Mouse (Mus musculus) MEL (cell line): Measurements from ENCODE around the gene Sds. TPM values are rescaled to one million over a fixed set of nuclear protein-coding genes. Genes with fewer than 3 reads are reported as not detected.

Experiments used
- DNase-seq: peaks from one replicate; pipeline ENCODE4 v3.0.0; 2011; ENCODE audit warnings: low read depth, low spot score
- H3K27ac ChIP-seq: 2 replicates; pipeline ENCODE4 v1.5.1; 2012; ENCODE audit warnings: low read depth, mild to moderate bottlenecking, control low read depth, low read length, moderate library complexity; ENCODE audit not compliant: control insufficient read depth
- H3K27me3 ChIP-seq, 2 experiments: fragments of 150-350 bp in 1 of 2; sonication (generic) in 1 of 2; 2 replicates each; pipeline ENCODE4 v1.6.1; 2012; ENCODE audit warnings: low read length in 2 of 2, mild to moderate bottlenecking in 2 of 2, improper control_type of control experiment in 1 of 2, moderate library complexity in 1 of 2; ENCODE audit not compliant: insufficient read depth in 2 of 2, control insufficient read depth in 1 of 2
- H3K36me3 ChIP-seq, 2 experiments: 2 replicates each; pipeline ENCODE4 v1.6.1; 2012 to 2014; ENCODE audit warnings: low read length in 2 of 2, improper control_type of control experiment in 1 of 2, inconsistent platforms in 1 of 2, mild to moderate bottlenecking in 1 of 2; ENCODE audit not compliant: insufficient read depth in 2 of 2, control insufficient read depth in 1 of 2
- H3K4me1 ChIP-seq, 2 experiments: fragments of 150-350 bp in 1 of 2; sonication (generic) in 1 of 2; 2 replicates each; pipeline ENCODE4 v1.6.1; 2012; ENCODE audit warnings: low read length in 2 of 2, improper control_type of control experiment in 1 of 2, mild to moderate bottlenecking in 1 of 2; ENCODE audit not compliant: insufficient read depth in 2 of 2, control insufficient read depth in 1 of 2
- H3K4me3 ChIP-seq, 2 experiments: fragments of 150-350 bp in 1 of 2; sonication (generic) in 1 of 2; 2 replicates each; pipeline ENCODE4 v1.5.1; 2012; ENCODE audit warnings: low read depth in 2 of 2, low read length in 2 of 2, mild to moderate bottlenecking in 2 of 2, moderate library complexity in 2 of 2, control low read depth in 1 of 2, improper control_type of control experiment in 1 of 2; ENCODE audit not compliant: control insufficient read depth in 1 of 2, insufficient read depth in 1 of 2
- H3K79me2 ChIP-seq: 2 replicates; pipeline ENCODE4 v1.6.1; 2012; ENCODE audit warnings: mild to moderate bottlenecking, low read length, moderate library complexity; ENCODE audit not compliant: control insufficient read depth, poor library complexity, insufficient read depth
- H3K9ac ChIP-seq: 2 replicates; pipeline ENCODE4 v1.6.1; 2012; ENCODE audit warnings: low read depth, mild to moderate bottlenecking, control low read depth, low read length, moderate library complexity; ENCODE audit not compliant: control insufficient read depth, poor library complexity, severe bottlenecking
- H3K9me3 ChIP-seq: fragments of 150-350 bp; sonication (generic); replicated peaks from 2 replicates; pipeline ENCODE4 v1.6.1; 2012; ENCODE audit warnings: mild to moderate bottlenecking, low read length, improper control_type of control experiment, moderate library complexity; ENCODE audit not compliant: insufficient read depth
- BHLHE40 ChIP-seq: IDR thresholded peaks from 2 replicates; pipeline ENCODE4 v1.6.1; 2012; ENCODE audit warnings: low read depth, mild to moderate bottlenecking, inconsistent platforms, low read length, improper control_type of control experiment, borderline replicate concordance
- ELF1 ChIP-seq: IDR thresholded peaks from 2 replicates; pipeline ENCODE4 v1.6.1; 2014; ENCODE audit warnings: low read depth, mild to moderate bottlenecking, inconsistent platforms, low read length, improper control_type of control experiment, moderate library complexity
- EP300 ChIP-seq, 2 experiments: IDR thresholded peaks; 2 replicates each; pipeline ENCODE4 v1.6.1; 2011; ENCODE audit warnings: improper control_type of control experiment in 2 of 2, low read length in 2 of 2, low read depth in 1 of 2, mild to moderate bottlenecking in 1 of 2
- JUND ChIP-seq: IDR thresholded peaks from 2 replicates; pipeline ENCODE4 v1.6.1; 2011; ENCODE audit warnings: low read depth, mild to moderate bottlenecking, improper control_type of control experiment, low read length
- KAT2A ChIP-seq: conservative IDR thresholded peaks from 2 replicates; pipeline ENCODE4 v1.6.1; 2012; ENCODE audit warnings: low read depth, low read length, improper control_type of control experiment, inconsistent platforms
- MAFK ChIP-seq: IDR thresholded peaks from 2 replicates; pipeline ENCODE4 v1.6.1; 2011; ENCODE audit warnings: low read depth, mild to moderate bottlenecking, low read length, improper control_type of control experiment, borderline replicate concordance
- MEF2A ChIP-seq: IDR thresholded peaks from 2 replicates; pipeline ENCODE4 v1.6.1; 2014; ENCODE audit warnings: low read depth, mild to moderate bottlenecking, inconsistent platforms, low read length, improper control_type of control experiment; ENCODE audit not compliant: poor library complexity, insufficient replicate concordance, severe bottlenecking; ENCODE audit errors: extremely low read depth
- POLR2AphosphoS2 ChIP-seq: IDR thresholded peaks from 2 replicates; pipeline ENCODE4 v1.6.1; 2011; ENCODE audit warnings: low read length, improper control_type of control experiment
- POLR2AphosphoS5 ChIP-seq: IDR thresholded peaks from 2 replicates; pipeline ENCODE4 v1.6.1; 2012; ENCODE audit warnings: low read depth, borderline replicate concordance, mild to moderate bottlenecking, inconsistent platforms, low read length, moderate library complexity, mixed read lengths
- RCOR1 ChIP-seq: IDR thresholded peaks from 2 replicates; pipeline ENCODE4 v1.6.1; 2012; ENCODE audit warnings: low read depth, mild to moderate bottlenecking, inconsistent platforms, low read length, improper control_type of control experiment
- TBP ChIP-seq: IDR thresholded peaks from 2 replicates; pipeline ENCODE4 v1.8.0; 2011; ENCODE audit warnings: low read depth, low read length, improper control_type of control experiment
- TCF12 ChIP-seq: IDR thresholded peaks from 2 replicates; pipeline ENCODE4 v1.6.1; 2014; ENCODE audit warnings: low read depth, mild to moderate bottlenecking, inconsistent platforms, low read length, improper control_type of control experiment, moderate library complexity
- USF2 ChIP-seq, 2 experiments: IDR thresholded peaks; 2 replicates each; pipeline ENCODE4 v1.6.1; 2011 to 2012; ENCODE audit warnings: improper control_type of control experiment in 2 of 2, low read length in 2 of 2, borderline replicate concordance in 1 of 2, inconsistent platforms in 1 of 2, low read depth in 1 of 2, mild to moderate bottlenecking in 1 of 2; ENCODE audit not compliant: insufficient read depth in 1 of 2
- ZNF384 ChIP-seq: IDR thresholded peaks from 2 replicates; pipeline ENCODE4 v1.6.1; 2012; ENCODE audit warnings: low read depth, mild to moderate bottlenecking, inconsistent platforms, low read length, improper control_type of control experiment
- polyA plus RNA-seq, 2 experiments: library from polyadenylated mRNA; stranded (reverse) in 1 of 2; unstranded in 1 of 2; fragments of >175 nt in 1 of 2; fragments of >200 nt in 1 of 2; gene quantifications; 2 replicates each; pipeline versions ENCODE4 v1.2.1 to v1.2.4; 2012; ENCODE audit warnings: low replicate concordance in 2 of 2, low read depth in 1 of 2; ENCODE audit not compliant: insufficient read length in 2 of 2, insufficient read depth in 1 of 2, missing spikeins in 1 of 2
- total RNA-seq: library from RNA; depleted of rRNA; stranded (reverse); fragments of 300-350 nt; gene quantifications from 2 replicates; pipeline ENCODE4 v1.2.3, GENCODE M21; 2012

Sds gene
- total and polyA plus RNA-seq, 3 experiments, result 0.17 TPM; not detected in 2

DNA sequence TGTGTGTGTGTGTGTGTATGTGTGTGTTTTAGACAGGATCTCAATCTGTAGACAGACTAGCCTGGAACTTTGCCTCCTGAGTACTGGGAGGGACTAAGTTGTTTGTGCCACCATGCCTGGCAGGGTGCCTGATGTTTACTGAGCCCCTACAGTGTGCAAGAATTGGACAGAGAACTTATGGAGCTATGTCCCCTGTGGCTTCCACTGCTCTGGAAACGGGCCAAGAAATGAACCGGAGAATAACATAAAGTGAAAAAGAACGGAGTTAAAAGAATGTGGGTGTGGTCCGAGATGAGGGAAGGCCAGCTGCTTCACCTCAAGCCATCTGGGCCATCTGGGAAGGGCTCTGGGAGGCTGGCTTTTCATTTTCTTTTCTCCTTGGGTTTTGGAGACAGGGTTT, 38.4 kb downstream of the Sds start:
- TF ChIP-seq ELF1, result no peak
- TF ChIP-seq POLR2AphosphoS5, result no peak
- no peak for TF ChIP-seq POLR2AphosphoS2
- TF ChIP-seq ZNF384, result no peak
- TF ChIP-seq MEF2A, result no peak
- TF ChIP-seq JUND, result no peak
- TF ChIP-seq TCF12, result no peak
- TF ChIP-seq BHLHE40, result no peak
- Histone ChIP-seq H3K36me3 (peaks cover 0 to 3% of the 10 kb centered on the region in 2 experiments; a peak in 1 of 4 replicates), H3K27me3 (no peaks in the 10 kb centered on the region), H3K79me2 (no peaks in the 10 kb centered on the region; the same call in 1 of the 2 replicates), H3K27ac (no peak overlapping the region), H3K9ac (no peak overlapping the region), H3K9me3 (no peaks in the 10 kb centered on the region), H3K4me1 (peaks cover 0 to 6% of the 10 kb centered on the region in 2 experiments; a peak in 1 of 4 replicates), H3K4me3 (no peak overlapping the region)
- no peak for DNase-seq

DNA sequence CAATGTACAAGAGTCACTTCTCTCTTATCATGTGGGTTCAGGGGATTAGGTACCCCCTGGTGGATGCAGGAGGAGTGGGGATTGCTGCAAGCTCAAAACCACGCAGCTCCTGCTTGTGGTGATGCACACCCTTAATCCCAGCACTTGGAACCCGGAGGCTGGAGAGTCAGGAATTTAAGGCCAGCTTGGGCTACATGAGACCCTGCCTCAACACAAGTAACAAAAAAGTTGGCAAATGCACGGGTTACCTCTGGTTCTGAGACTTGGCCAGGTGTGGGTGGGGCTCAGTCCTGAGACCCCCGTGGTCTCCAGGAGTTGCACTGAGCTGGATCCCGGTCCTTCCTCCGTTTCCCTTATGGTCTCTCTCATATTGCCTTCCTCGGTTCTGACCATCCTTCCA, 39.1 kb downstream of the Sds start:
- Histone ChIP-seq H3K27me3 (no peaks in the 10 kb centered on the region), H3K4me1 (peaks cover 0 to 6% of the 10 kb centered on the region in 2 experiments; a peak in 1 of 4 replicates), H3K9me3 (no peaks in the 10 kb centered on the region), H3K36me3 (peaks cover 0 to 3% of the 10 kb centered on the region in 2 experiments; a peak in 1 of 4 replicates), H3K9ac (no peak overlapping the region), H3K79me2 (no peaks in the 10 kb centered on the region; the same call in 1 of the 2 replicates), H3K27ac (no peak overlapping the region), H3K4me3 (no peak overlapping the region)
- no peak for DNase-seq
- no peak for TF ChIP-seq JUND
- no peak for TF ChIP-seq TBP
- no peak for TF ChIP-seq RCOR1
- no peak for TF ChIP-seq KAT2A
- no peak for TF ChIP-seq MAFK
- no peak for TF ChIP-seq USF2 (IDR thresholded peaks at IDR 0.05; ENCODE audit: borderline replicate concordance in 1 of 2, insufficient read depth in 1 of 2, low read depth in 1 of 2, low read length in 2 of 2)
- TF ChIP-seq EP300 (IDR thresholded peaks at IDR 0.05; ENCODE audit: low read depth in 1 of 2, low read length in 2 of 2), result no peak
